ENCODE assay signal across 8 mouse cellular contexts in the genomic region with DNA sequence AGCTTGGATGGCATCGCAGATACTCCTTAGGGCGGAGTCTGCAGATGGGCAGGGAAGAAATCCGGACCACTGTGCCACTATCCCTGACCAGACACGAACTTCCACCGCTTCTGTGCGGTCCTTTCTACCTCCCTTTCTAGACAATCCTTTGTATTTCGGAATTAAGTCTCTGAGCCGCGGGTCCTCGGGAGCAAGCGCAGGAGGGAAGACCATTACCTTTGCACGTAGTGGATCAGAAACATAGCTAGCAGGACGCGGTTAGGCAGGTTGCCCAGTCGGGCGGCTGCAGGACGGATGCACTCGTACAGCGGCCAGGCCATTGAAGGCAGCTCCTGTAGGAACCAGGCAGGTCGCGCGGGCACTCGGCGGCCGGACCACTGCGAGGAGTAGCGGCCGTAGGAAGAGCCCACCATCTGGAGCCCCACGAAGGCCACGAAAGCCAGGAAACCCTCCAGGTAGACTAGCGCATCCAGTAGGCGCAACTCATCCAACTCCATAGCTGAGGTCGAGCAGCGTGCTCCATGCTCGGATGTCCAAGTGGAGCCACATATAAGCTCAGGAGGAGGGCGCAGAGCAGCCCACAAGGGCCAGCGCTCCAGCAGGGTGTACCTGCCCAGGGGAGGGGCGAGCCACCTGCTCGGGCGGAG. TPM values are rescaled to one million over a fixed set of nuclear protein-coding genes. Genes with fewer than 3 reads are reported as not detected.
A peak's percentile ranks its signal among the peaks of the same experiment; 100 is the strongest.
DNase-seq lines count a peak whose midpoint lies in the region; ATAC-seq and TF ChIP-seq lines count a peak whose summit lies in the region.

No protein-coding gene starts in this region.

- intact Hi-C loops in gastrocnemius, adult 2 months (cut with DNase I): loop anchor here (2.0 to 5.0 kb wide), 2 partner anchors 58 to 1029 kb away; partner anchors contain the start of genes Fastkd3 and Mtrr

- H3K27ac ChIP-seq in gastrocnemius, adult 2 months: peak overlapping the region; percentile 66
- no peak overlapping the region for H3K27ac ChIP-seq in ES-Bruce4 (ENCODE audit: insufficient read depth, low read length)
- peak overlapping the region; percentile 94 for H3K27ac ChIP-seq in embryonic facial prominence, embryonic 10.5 days (replicated peaks)
- no peak overlapping the region for H3K27ac ChIP-seq in heart, embryonic 13.5 days (replicated peaks)

- TF ChIP-seq POLR2A in ES-Bruce4 (IDR thresholded peaks at IDR 0.05; ENCODE audit: insufficient read depth, low read length): no peak

- no peak for TF ChIP-seq CTCF in gastrocnemius, adult 2 months (IDR thresholded peaks at IDR 0.05)
- no peak for TF ChIP-seq CTCF in ES-Bruce4 (IDR thresholded peaks at IDR 0.05; ENCODE audit: low read depth, low read length)

- peak overlapping the region; percentile 88 for H3K4me2 ChIP-seq in heart, embryonic 13.5 days

- peak overlapping the region; percentile 42 for H3K9ac ChIP-seq in ES-Bruce4 (ENCODE audit: low read depth, poor library complexity, severe bottlenecking)
- peak overlapping the region; percentile 77 for H3K9ac ChIP-seq in heart, embryonic 13.5 days

- H3K27me3 ChIP-seq in ES-Bruce4 (ENCODE audit: control insufficient read depth, insufficient read depth, low read length, poor library complexity, severe bottlenecking): no peaks in the 10 kb centered on the region
- peaks cover 10% of the 10 kb centered on the region for H3K27me3 ChIP-seq in embryonic facial prominence, embryonic 10.5 days (replicated peaks; ENCODE audit: low read depth, poor library complexity, severe bottlenecking)
- peaks cover 12% of the 10 kb centered on the region for H3K27me3 ChIP-seq in heart, embryonic 13.5 days (replicated peaks)

- H3K4me1 ChIP-seq in ES-Bruce4 (ENCODE audit: control insufficient read depth, insufficient read depth, low read length): peaks cover 2% of the 10 kb centered on the region
- peaks cover 23% of the 10 kb centered on the region for H3K4me1 ChIP-seq in embryonic facial prominence, embryonic 10.5 days
- H3K4me1 ChIP-seq in heart, embryonic 13.5 days: peaks cover 25% of the 10 kb centered on the region

- TF ChIP-seq EP300 in ES-Bruce4 (IDR thresholded peaks at IDR 0.05; ENCODE audit: insufficient read depth, low read depth, low read length): no peak

- WGBS in embryonic facial prominence, embryonic 10.5 days: under 1% methylated on average over 40 of the region's 40 CpGs
- WGBS in heart, embryonic 13.5 days: under 1% methylated on average over 40 of the region's 40 CpGs

- peaks cover 25% of the 10 kb centered on the region for H3K36me3 ChIP-seq in ES-Bruce4 (ENCODE audit: control insufficient read depth, insufficient read depth, low read length, poor library complexity, severe bottlenecking)
- H3K36me3 ChIP-seq in embryonic facial prominence, embryonic 10.5 days (replicated peaks): peaks cover 30% of the 10 kb centered on the region
- H3K36me3 ChIP-seq in heart, embryonic 13.5 days: peaks cover 26% of the 10 kb centered on the region

- peak overlapping the region; percentile 100 for H3K4me3 ChIP-seq in gastrocnemius, adult 2 months
- H3K4me3 ChIP-seq in ES-Bruce4 (ENCODE audit: low read depth, low read length): peak overlapping the region; percentile 90
- H3K4me3 ChIP-seq in embryonic facial prominence, embryonic 10.5 days: peak overlapping the region; percentile 96
- H3K4me3 ChIP-seq in heart, embryonic 13.5 days: peak overlapping the region; percentile 88

- ATAC-seq in heart, embryonic 13.5 days (ENCODE audit: extremely low read depth, insufficient number of reproducible peaks, low FRiP score, low TSS enrichment): 0 out of 2 replicates have a peak, but pooled peaks have one; percentile 1

- DNase-seq in gastrocnemius, adult 2 months: peak; percentile 65
- no peak for DNase-seq in gastrocnemius, adult 18-20 months (ENCODE audit: low spot score)
- DNase-seq in embryonic facial prominence, embryonic 10.5 days (ENCODE audit: low spot score): no peak
- DNase-seq in kidney, postnatal 36 days: peak; percentile 29 to 67
- peak; percentile 21 for DNase-seq in mesoderm, embryonic 11.5 days (ENCODE audit: low read depth, low spot score)
- peak; percentile 23 for DNase-seq in testis, postnatal 14 days (ENCODE audit: low spot score)

- H3K9me3 ChIP-seq in ES-Bruce4 (replicated peaks; ENCODE audit: control insufficient read depth, insufficient read depth, low read length, poor library complexity, severe bottlenecking): no peaks in the 10 kb centered on the region
- no peaks in the 10 kb centered on the region for H3K9me3 ChIP-seq in embryonic facial prominence, embryonic 10.5 days
- no peaks in the 10 kb centered on the region for H3K9me3 ChIP-seq in heart, embryonic 13.5 days

RNA-seq across cellular contexts. Expression of gene Srd5a1, which starts 0.4 kb away (rescaled TPM):
- under 1 TPM in 1 of 2 experiments, not detected in 1; 0.33 TPM for total RNA-seq in gastrocnemius, adult 2 months (2021)
- under 1 TPM in 1 of 2 experiments, not detected in 1; 0.28 TPM for total RNA-seq in gastrocnemius, adult 18-20 months (2021)
- 7.3 and 7.4 TPM in 2 replicates for polyA plus RNA-seq in ES-Bruce4 (2011; ENCODE audit: insufficient read depth, insufficient read length, low read depth, missing spikeins)
- polyA plus RNA-seq in embryonic facial prominence, embryonic 10.5 days (2016; fragmentation: Nextera tagmentation; extraction: Ambion mirVana): 29.0 TPM in 2 replicates
- polyA plus RNA-seq in heart, embryonic 13.5 days (2015; fragmentation: Nextera tagmentation; extraction: Ambion mirVana): 8.2 and 9.6 TPM in 2 replicates

Comparison
In these comparisons a context has a peak if more than half of its experiments do, and no peak if none do; other contexts are left out.
1. DNase-seq: peak in gastrocnemius, adult 2 months (single experiment), kidney, postnatal 36 days (2 of 2), mesoderm, embryonic 11.5 days (single experiment) and testis, postnatal 14 days (single experiment); none in gastrocnemius, adult 18-20 months (single experiment) and embryonic facial prominence, embryonic 10.5 days (single experiment).
2. H3K27ac ChIP-seq: peak in gastrocnemius, adult 2 months (single experiment) and embryonic facial prominence, embryonic 10.5 days (single experiment); none in ES-Bruce4 (single experiment) and heart, embryonic 13.5 days (single experiment).
3. Peak in every context shown above with its lines, with median percentiles within 50 percentile points of each other: H3K4me3 ChIP-seq.